Mouse (Mus musculus): Measurements from ENCODE around the gene Gm14325. TPM values are rescaled to one million over a fixed set of nuclear protein-coding genes. Genes with fewer than 3 reads are reported as not detected.
"Not testable (repeated sequence)": the region's sequence is repeated elsewhere in the genome, so short reads cannot be mapped to it uniquely, and the experiment has no call there.

Gm14325 gene
- 7.1 and 7.5 TPM in 2 replicates for polyA plus RNA-seq (2015; fragmentation: Nextera tagmentation; extraction: Ambion mirVana)

DNA sequence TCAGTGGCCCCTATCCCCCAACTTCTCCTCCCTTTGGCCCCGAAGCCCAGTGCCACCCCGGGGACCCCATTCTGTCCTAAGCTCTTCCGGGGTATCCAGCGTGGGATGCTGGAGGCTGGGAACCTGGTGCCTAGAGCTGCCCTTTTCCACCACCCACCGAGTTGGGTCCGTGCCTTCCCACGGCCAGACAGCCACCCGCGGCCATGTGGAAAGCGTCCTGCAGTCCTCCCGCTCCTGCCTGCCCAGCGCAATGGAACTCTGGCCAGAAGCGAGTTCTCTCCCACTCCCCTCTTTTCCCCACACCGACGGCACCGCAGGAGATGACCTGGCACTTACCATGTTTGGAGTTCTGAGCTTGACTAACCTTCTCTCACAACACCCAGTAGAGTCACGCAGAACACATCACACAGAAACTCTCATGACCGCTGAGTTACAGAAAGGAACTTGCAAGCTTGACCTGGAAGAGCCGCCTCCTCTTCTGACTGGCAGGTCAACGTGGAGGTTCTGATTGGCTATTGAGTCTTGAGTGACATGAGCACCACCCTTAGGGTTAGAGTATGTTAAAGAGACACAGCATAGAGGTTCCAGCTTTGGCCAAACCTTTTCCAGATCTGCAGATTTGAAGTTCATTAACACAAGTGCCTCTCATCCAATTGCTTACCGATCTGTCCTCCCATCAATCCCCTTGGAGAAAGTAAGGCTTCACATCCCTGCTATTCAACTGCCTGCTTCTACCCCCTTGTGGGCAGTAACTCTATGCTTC lies at the start of gene Gm14325:
Gene Gm14325 (minus strand): TSS at position 436 of the 763 bp plus-strand sequence.
- ATAC-seq (ENCODE audit: insufficient read depth); H3K9ac ChIP-seq; H3K27ac ChIP-seq (replicated peaks); H3K9me3 ChIP-seq (replicated peaks); H3K36me3 ChIP-seq (replicated peaks); H3K27me3 ChIP-seq; H3K4me1 ChIP-seq (replicated peaks): not testable (repeated sequence)
- H3K4me2 ChIP-seq, result peak within 1 kb of the TSS; percentile 48
- H3K4me3 ChIP-seq (replicated peaks), result peak within 1 kb of the TSS; percentile 51
- WGBS (ENCODE audit: insufficient replicate concordance), result 1% methylated on average over 18 of the region's 21 CpGs

DNA sequence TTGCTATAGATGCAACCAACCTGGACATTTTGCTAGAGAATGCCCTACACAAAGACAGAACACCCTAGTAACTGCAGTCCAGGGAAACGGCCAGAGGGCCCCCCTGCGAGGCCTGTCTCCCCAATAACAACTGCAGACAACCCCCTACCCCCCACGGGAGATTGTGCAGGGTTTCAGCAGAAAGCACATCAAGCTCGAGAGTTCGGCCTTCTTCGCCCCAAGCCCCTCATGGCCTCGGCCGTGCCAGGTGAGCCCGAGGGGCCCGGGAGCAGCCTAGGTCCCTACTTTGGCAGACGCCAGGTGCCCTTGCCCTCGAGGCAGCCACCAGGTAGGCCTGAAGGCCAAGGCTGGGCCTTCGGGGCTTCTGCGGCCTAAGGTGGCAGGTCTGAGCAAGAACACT lies 47.6 kb upstream of the Gm14325 start:
- not testable (repeated sequence) for H3K9ac ChIP-seq; H3K4me2 ChIP-seq; H3K4me1 ChIP-seq (replicated peaks); H3K36me3 ChIP-seq (replicated peaks); ATAC-seq (ENCODE audit: insufficient read depth); H3K27me3 ChIP-seq; H3K4me3 ChIP-seq (replicated peaks); H3K9me3 ChIP-seq (replicated peaks); H3K27ac ChIP-seq (replicated peaks)
- 68% methylated on average over 11 of the region's 14 CpGs for WGBS (ENCODE audit: insufficient replicate concordance)

GRCm38 (mm10) chr2:177862254-177862653 lies 22.1 kb upstream of the Gm14325 start:
- not testable (repeated sequence) for H3K9ac ChIP-seq; H3K27me3 ChIP-seq; ATAC-seq (ENCODE audit: insufficient read depth); H3K9me3 ChIP-seq (replicated peaks); H3K4me2 ChIP-seq; H3K4me3 ChIP-seq (replicated peaks); H3K36me3 ChIP-seq (replicated peaks); H3K4me1 ChIP-seq (replicated peaks); H3K27ac ChIP-seq (replicated peaks)
- 59% methylated on average over 2 of the region's 2 CpGs for WGBS (ENCODE audit: insufficient replicate concordance)

DNA sequence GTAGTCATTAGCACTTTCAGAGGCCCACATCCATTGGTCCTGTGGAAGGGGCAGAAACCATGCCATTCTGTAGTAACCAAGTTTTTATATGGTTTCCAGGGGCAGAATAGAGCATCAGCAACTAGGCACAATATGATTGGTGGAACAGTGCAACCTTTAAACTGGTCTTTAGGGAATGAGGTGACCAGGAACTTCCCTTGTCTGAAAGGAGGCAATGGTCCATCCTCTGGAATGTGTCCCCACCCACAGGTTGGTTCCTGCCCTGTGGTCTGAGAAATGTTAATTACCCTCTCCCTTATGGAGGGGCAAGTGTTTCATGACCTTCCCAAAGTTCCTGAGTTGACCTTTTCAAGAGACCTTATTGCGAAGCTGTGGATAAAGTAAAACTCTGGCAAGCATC lies 3.5 kb upstream of the Gm14325 start:
- 69% methylated on average over 1 of the region's 1 CpGs for WGBS (ENCODE audit: insufficient replicate concordance)
- H3K9ac ChIP-seq; H3K9me3 ChIP-seq (replicated peaks); H3K4me1 ChIP-seq (replicated peaks); H3K36me3 ChIP-seq (replicated peaks); H3K4me2 ChIP-seq; H3K4me3 ChIP-seq (replicated peaks); H3K27ac ChIP-seq (replicated peaks); ATAC-seq (ENCODE audit: insufficient read depth); H3K27me3 ChIP-seq: not testable (repeated sequence)

DNA sequence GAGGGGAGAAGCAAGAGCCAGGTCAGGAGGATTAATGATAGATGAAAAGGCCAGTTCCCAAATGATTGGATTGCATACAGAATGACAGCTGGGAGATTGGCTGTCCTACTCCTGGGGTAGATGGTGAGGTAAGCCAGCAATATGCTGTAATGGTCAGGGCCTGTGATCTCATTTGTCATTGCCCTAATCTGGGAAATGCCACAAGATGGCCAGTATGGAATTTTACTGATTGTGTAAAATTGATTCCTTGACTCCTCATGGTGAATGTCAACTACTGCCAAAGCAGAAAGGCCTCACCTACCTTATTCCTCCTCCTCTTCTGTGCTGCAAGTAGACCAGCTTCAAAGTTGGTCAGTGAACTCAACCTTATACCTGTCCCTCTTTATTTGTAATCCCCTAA lies 3.4 kb downstream of the Gm14325 start:
- H3K4me1 ChIP-seq (replicated peaks); ATAC-seq (ENCODE audit: insufficient read depth): not testable (repeated sequence)

DNA sequence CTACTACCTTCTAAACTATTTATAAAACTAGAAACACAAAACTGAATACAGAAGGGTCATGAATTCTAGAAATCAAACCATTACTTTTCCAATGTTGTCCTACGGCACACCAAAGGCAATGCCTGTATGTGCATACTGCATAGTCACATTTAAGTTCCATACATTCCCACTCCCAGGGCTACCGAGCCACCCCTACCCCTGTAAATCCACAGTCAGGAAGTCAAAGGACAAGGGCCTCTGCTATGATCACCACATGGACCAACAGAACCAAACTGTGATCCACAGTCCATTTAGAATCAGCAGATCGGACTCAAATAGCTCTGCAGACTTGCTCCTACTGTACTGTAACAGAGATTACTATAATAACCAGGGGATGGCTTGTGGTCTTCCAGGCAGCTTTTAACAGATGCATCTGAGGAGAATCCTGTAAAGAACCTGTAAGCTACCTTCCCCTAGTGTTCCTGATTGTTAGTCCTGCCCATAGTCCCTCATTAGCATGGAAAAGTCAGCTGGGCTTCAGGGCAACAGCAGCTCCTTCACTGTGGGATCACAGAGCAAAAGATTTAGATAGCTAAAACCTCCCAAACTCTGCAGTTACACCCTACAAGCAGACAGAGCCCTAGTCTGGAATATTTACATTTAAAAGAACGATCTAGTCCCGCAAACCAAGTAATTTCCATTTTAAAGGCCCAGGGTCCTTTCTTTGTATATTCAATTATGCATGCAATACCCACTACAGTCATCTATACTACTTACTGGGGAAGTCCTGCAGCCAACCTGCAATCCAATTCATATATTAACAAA lies 4.2 kb downstream of the Gm14325 start:
- not testable (repeated sequence) for H3K27me3 ChIP-seq; H3K4me2 ChIP-seq; H3K4me3 ChIP-seq (replicated peaks); H3K27ac ChIP-seq (replicated peaks); H3K36me3 ChIP-seq (replicated peaks); H3K9ac ChIP-seq; H3K9me3 ChIP-seq (replicated peaks); H3K4me1 ChIP-seq (replicated peaks); ATAC-seq (ENCODE audit: insufficient read depth)
- WGBS (ENCODE audit: insufficient replicate concordance), result 73% methylated on average over 5 of the region's 5 CpGs

More for the DNA sequence above, 3.4 kb downstream of the Gm14325 start:
- H3K27ac ChIP-seq (replicated peaks); H3K4me2 ChIP-seq; H3K4me3 ChIP-seq (replicated peaks); H3K9me3 ChIP-seq (replicated peaks); H3K9ac ChIP-seq; H3K27me3 ChIP-seq; H3K36me3 ChIP-seq (replicated peaks): not testable (repeated sequence)

- not testable (repeated sequence) for H3K27me3 ChIP-seq; H3K27ac ChIP-seq (replicated peaks); H3K4me2 ChIP-seq; H3K4me1 ChIP-seq (replicated peaks); H3K9ac ChIP-seq; H3K4me3 ChIP-seq (replicated peaks); H3K9me3 ChIP-seq (replicated peaks); ATAC-seq (ENCODE audit: insufficient read depth); H3K36me3 ChIP-seq (replicated peaks)
- WGBS (ENCODE audit: insufficient replicate concordance), result 43% methylated on average over 1 of the region's 5 CpGs
Observed at GRCm38 (mm10) chr2:177821952-177822351, 18.2 kb downstream of the Gm14325 start.

DNA sequence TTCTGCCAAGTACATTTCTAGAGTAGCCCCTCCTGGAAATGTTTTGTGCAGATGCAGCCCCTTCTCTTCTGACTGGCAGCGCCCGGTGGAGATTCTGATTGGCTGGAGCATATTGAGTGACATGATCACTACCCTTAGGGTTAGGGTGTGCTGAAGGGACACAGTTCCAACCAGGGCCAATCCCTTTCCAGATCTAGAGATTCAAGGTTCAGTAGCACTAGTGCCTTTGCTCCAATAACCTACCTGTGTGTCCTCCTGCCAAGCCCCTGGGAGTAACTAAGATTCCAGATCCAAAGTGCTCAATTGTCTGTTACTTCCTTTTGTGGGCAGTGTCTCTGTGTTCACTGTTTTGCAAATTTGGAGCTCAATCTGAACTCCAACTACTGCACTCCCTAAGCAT lies 34.0 kb downstream of the Gm14325 start:
- not testable (repeated sequence) for H3K36me3 ChIP-seq (replicated peaks); H3K4me1 ChIP-seq (replicated peaks); H3K4me3 ChIP-seq (replicated peaks); H3K27ac ChIP-seq (replicated peaks); H3K9ac ChIP-seq; H3K27me3 ChIP-seq; H3K4me2 ChIP-seq; H3K9me3 ChIP-seq (replicated peaks); ATAC-seq (ENCODE audit: insufficient read depth)
- WGBS (ENCODE audit: insufficient replicate concordance), result no CpG with 5 or more reads among the region's 2 CpGs

DNA sequence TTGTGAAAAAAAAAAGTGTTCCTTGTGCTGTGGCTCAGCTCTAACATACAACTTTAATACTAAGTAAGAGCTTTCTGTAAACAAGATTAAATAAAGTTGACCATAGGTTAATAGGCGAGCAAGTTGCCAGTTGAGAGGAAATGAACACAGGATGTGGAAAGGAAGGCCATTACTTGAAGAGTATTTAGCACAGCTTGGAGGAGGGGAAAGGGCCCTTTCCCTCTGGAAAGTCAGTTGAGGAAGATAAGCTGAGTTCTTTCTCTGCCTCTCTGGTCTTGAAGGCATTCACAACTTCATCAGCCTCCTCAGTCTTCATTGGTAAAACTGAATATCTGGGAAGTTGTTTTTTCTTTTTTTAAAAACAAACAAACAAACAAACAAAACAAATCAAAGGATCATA lies 52.8 kb downstream of the Gm14325 start:
- WGBS (ENCODE audit: insufficient replicate concordance), result 15% methylated on average over 1 of the region's 1 CpGs

More for the DNA sequence above, 52.8 kb downstream of the Gm14325 start:
- ATAC-seq (ENCODE audit: insufficient read depth); H3K4me2 ChIP-seq; H3K4me1 ChIP-seq (replicated peaks); H3K27ac ChIP-seq (replicated peaks); H3K36me3 ChIP-seq (replicated peaks); H3K9me3 ChIP-seq (replicated peaks); H3K4me3 ChIP-seq (replicated peaks); H3K27me3 ChIP-seq; H3K9ac ChIP-seq: not testable (repeated sequence)

All from liver, embryonic 15.5 days (tissue).